Mouse (Mus musculus): ENCODE results near the gene Bcl11a. TPM values are rescaled to one million over a fixed set of nuclear protein-coding genes. Genes with fewer than 3 reads are reported as not detected.

Bcl11a gene
- polyA plus RNA-seq (2012; rRNA removed), result 6.5 and 6.6 TPM in 2 replicates

GRCm38 (mm10) chr11:24077795-24078705 is at the start of gene Bcl11a:
Gene Bcl11a, plus strand, starts transcription at chr11:24078056.
- TF ChIP-seq CTCF (IDR thresholded peaks at IDR 0.05; ENCODE audit: control insufficient read depth, insufficient read depth, insufficient replicate concordance, low read depth, low read length), result no peak
- Histone ChIP-seq H3K4me1 (ENCODE audit: control insufficient read depth, insufficient read depth, low read length) (peaks cover 45% of the 10 kb centered on the region), H3K4me3 (ENCODE audit: control insufficient read depth, low read depth, low read length) (peak within 1 kb of the TSS; percentile 73), H3K36me3 (ENCODE audit: control insufficient read depth, insufficient read depth, low read length) (no peaks in the 10 kb centered on the region), H3K27me3 (ENCODE audit: control insufficient read depth, insufficient read depth, low read length) (peaks cover 18% of the 10 kb centered on the region), H3K27ac (ENCODE audit: control insufficient read depth, insufficient read depth, low read depth, low read length) (no peak within 1 kb of the TSS)

GRCm38 (mm10) chr11:24044025-24044424 is 33.8 kb upstream of the Bcl11a start:
- TF ChIP-seq POLR2A (IDR thresholded peaks at IDR 0.05; ENCODE audit: control insufficient read depth, low read depth, low read length), result no peak
- no peak for TF ChIP-seq CTCF (IDR thresholded peaks at IDR 0.05; ENCODE audit: control insufficient read depth, insufficient read depth, insufficient replicate concordance, low read depth, low read length)
- no peak overlapping the region for H3K27ac ChIP-seq (ENCODE audit: control insufficient read depth, insufficient read depth, low read depth, low read length)
- H3K36me3 ChIP-seq (ENCODE audit: control insufficient read depth, insufficient read depth, low read length), result no peaks in the 10 kb centered on the region
- H3K27me3 ChIP-seq (ENCODE audit: control insufficient read depth, insufficient read depth, low read length), result no peaks in the 10 kb centered on the region
- no peaks in the 10 kb centered on the region; the same call in 1 of the 2 replicates for H3K4me1 ChIP-seq (ENCODE audit: control insufficient read depth, insufficient read depth, low read length)
- H3K4me3 ChIP-seq (ENCODE audit: control insufficient read depth, low read depth, low read length), result no peak overlapping the region

- Histone ChIP-seq H3K27me3 (ENCODE audit: control insufficient read depth, insufficient read depth, low read length) (no peaks in the 10 kb centered on the region), H3K4me3 (ENCODE audit: control insufficient read depth, low read depth, low read length) (peak overlapping the region; percentile 81), H3K4me1 (ENCODE audit: control insufficient read depth, insufficient read depth, low read length) (peaks cover 2% of the 10 kb centered on the region), H3K36me3 (ENCODE audit: control insufficient read depth, insufficient read depth, low read length) (no peaks in the 10 kb centered on the region), H3K27ac (ENCODE audit: control insufficient read depth, insufficient read depth, low read depth, low read length) (no peak overlapping the region)
- TF ChIP-seq CTCF (IDR thresholded peaks at IDR 0.05; ENCODE audit: control insufficient read depth, insufficient read depth, insufficient replicate concordance, low read depth, low read length), result peak; percentile 100
- TF ChIP-seq POLR2A (IDR thresholded peaks at IDR 0.05; ENCODE audit: control insufficient read depth, low read depth, low read length), result no peak
These were observed 28.4 kb upstream of the Bcl11a start for GRCm38 (mm10) chr11:24049226-24050031.

DNA sequence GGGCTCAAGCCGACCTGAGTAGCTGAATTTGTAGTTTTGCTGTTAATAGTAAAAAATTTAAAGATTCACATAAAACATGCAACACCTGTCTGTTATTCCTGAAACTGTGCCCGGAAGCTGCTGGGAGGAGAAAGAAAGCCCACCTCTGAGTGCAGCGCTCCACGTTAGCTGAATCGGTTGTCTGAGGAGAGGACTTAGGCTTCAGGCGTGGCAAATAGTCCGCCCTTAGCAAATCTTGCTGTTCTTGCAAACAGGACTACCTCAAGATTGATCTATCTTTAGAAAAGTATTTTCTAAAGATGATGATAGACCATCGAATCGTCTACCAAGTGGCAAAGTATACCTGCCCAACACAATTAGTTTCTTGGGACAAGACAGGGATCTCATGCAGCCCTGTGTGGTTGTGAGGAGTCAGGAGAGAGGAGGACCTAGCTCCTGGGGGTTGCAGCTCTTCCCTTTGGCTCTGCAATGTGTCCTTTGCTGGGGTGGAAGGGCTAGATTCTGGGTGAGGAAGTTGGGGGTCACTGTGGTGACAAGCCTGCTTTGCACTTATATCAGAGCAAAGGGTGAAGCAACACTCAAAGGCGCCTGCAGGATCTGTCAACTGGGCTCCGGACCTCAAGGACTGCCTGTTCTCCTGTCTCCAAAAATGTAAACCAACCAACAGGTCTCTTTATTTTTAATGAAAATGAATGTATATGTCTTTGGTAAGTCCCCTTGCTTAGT is 27.7 kb upstream of the Bcl11a start:
- Histone ChIP-seq H3K36me3 (ENCODE audit: control insufficient read depth, insufficient read depth, low read length) (no peaks in the 10 kb centered on the region), H3K4me1 (ENCODE audit: control insufficient read depth, insufficient read depth, low read length) (peaks cover 2% of the 10 kb centered on the region), H3K27ac (ENCODE audit: control insufficient read depth, insufficient read depth, low read depth, low read length) (no peak overlapping the region), H3K27me3 (ENCODE audit: control insufficient read depth, insufficient read depth, low read length) (no peaks in the 10 kb centered on the region), H3K4me3 (ENCODE audit: control insufficient read depth, low read depth, low read length) (no peak overlapping the region)
- TF ChIP-seq CTCF (IDR thresholded peaks at IDR 0.05; ENCODE audit: control insufficient read depth, insufficient read depth, insufficient replicate concordance, low read depth, low read length) (no peak), POLR2A (IDR thresholded peaks at IDR 0.05; ENCODE audit: control insufficient read depth, low read depth, low read length) (no peak)

DNA sequence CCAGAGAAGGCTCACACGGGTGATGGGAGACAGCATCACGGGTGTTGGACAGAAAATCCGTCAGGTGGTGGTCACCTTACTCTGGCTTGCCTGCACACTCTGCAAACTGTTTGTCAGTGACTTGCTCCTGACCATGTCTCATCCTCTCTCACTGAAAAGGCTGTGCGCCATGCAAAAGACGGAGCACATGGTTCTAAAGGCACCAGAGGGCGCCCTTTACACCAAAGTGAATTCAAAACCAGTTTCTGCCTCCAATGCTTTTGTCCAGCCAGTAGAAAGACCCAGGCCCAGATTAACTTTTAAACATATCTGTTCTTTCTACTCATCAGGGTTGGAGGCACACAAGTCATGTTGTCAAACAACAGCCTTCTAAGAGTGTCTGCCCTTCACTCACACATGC is 25.0 kb upstream of the Bcl11a start:
- Histone ChIP-seq H3K27ac (ENCODE audit: control insufficient read depth, insufficient read depth, low read depth, low read length) (no peak overlapping the region), H3K4me1 (ENCODE audit: control insufficient read depth, insufficient read depth, low read length) (peaks cover 2% of the 10 kb centered on the region), H3K36me3 (ENCODE audit: control insufficient read depth, insufficient read depth, low read length) (no peaks in the 10 kb centered on the region), H3K27me3 (ENCODE audit: control insufficient read depth, insufficient read depth, low read length) (no peaks in the 10 kb centered on the region), H3K4me3 (ENCODE audit: control insufficient read depth, low read depth, low read length) (no peak overlapping the region)
- TF ChIP-seq POLR2A (IDR thresholded peaks at IDR 0.05; ENCODE audit: control insufficient read depth, low read depth, low read length), result no peak

GRCm38 (mm10) chr11:24059137-24059536 is 18.7 kb upstream of the Bcl11a start:
- TF ChIP-seq POLR2A (IDR thresholded peaks at IDR 0.05; ENCODE audit: control insufficient read depth, low read depth, low read length), result no peak
- TF ChIP-seq CTCF (IDR thresholded peaks at IDR 0.05; ENCODE audit: control insufficient read depth, insufficient read depth, insufficient replicate concordance, low read depth, low read length), result no peak
- Histone ChIP-seq H3K4me3 (ENCODE audit: control insufficient read depth, low read depth, low read length) (no peak overlapping the region), H3K27me3 (ENCODE audit: control insufficient read depth, insufficient read depth, low read length) (no peaks in the 10 kb centered on the region; the same call in 1 of the 2 replicates)

DNA sequence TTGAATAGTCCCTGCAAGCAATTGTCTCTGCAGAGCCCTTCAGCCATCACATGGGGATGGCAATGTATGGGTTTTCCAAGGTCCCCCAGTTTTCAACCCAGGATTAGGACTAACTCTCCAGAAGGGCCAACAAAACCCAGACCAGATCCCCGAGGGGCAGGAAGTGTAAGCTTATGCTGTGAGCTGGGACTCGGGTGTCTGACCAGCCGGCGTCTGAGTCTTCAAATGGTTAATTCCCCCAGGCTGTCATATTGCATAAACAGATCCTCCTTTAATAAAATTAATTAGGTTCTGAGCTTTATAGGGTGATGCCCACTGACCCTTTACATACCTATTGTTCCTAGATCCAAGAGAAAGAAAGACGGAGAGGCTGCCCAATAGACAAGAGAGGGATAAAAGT is 17.4 kb upstream of the Bcl11a start:
- H3K4me3 ChIP-seq (ENCODE audit: control insufficient read depth, low read depth, low read length), result no peak overlapping the region
- H3K27ac ChIP-seq (ENCODE audit: control insufficient read depth, insufficient read depth, low read depth, low read length), result no peak overlapping the region
- H3K36me3 ChIP-seq (ENCODE audit: control insufficient read depth, insufficient read depth, low read length), result no peaks in the 10 kb centered on the region
- H3K4me1 ChIP-seq (ENCODE audit: control insufficient read depth, insufficient read depth, low read length), result peaks cover 5% of the 10 kb centered on the region
- H3K27me3 ChIP-seq (ENCODE audit: control insufficient read depth, insufficient read depth, low read length), result no peaks in the 10 kb centered on the region; the same call in 1 of the 2 replicates
- TF ChIP-seq POLR2A (IDR thresholded peaks at IDR 0.05; ENCODE audit: control insufficient read depth, low read depth, low read length), result no peak
- no peak for TF ChIP-seq CTCF (IDR thresholded peaks at IDR 0.05; ENCODE audit: control insufficient read depth, insufficient read depth, insufficient replicate concordance, low read depth, low read length)

More at GRCm38 (mm10) chr11:24059137-24059536, 18.7 kb upstream of the Bcl11a start:
- Histone ChIP-seq H3K27ac (ENCODE audit: control insufficient read depth, insufficient read depth, low read depth, low read length) (no peak overlapping the region), H3K36me3 (ENCODE audit: control insufficient read depth, insufficient read depth, low read length) (no peaks in the 10 kb centered on the region), H3K4me1 (ENCODE audit: control insufficient read depth, insufficient read depth, low read length) (peaks cover 5% of the 10 kb centered on the region)
